Mouse (Mus musculus) small intestine, adult 2 months (tissue): Measurements from ENCODE around the gene Atg2b.

Experiments
- CTCF ChIP-seq: fragments of 200-500 bp; IDR thresholded peaks from 2 replicates; pipeline ENCODE4 v1.5.1; 2012; ENCODE audit warnings: low read depth, mild to moderate bottlenecking, control low read depth, inconsistent platforms, low read length, moderate library complexity, mixed read lengths; ENCODE audit not compliant: insufficient replicate concordance, insufficient read length; ENCODE audit errors: extremely low read depth
- POLR2A ChIP-seq: fragments of 200-500 bp; IDR thresholded peaks from 2 replicates; pipeline ENCODE4 v1.6.1; 2012; ENCODE audit warnings: low read depth, mild to moderate bottlenecking, control low read depth, inconsistent platforms, low read length, moderate library complexity

DNA sequence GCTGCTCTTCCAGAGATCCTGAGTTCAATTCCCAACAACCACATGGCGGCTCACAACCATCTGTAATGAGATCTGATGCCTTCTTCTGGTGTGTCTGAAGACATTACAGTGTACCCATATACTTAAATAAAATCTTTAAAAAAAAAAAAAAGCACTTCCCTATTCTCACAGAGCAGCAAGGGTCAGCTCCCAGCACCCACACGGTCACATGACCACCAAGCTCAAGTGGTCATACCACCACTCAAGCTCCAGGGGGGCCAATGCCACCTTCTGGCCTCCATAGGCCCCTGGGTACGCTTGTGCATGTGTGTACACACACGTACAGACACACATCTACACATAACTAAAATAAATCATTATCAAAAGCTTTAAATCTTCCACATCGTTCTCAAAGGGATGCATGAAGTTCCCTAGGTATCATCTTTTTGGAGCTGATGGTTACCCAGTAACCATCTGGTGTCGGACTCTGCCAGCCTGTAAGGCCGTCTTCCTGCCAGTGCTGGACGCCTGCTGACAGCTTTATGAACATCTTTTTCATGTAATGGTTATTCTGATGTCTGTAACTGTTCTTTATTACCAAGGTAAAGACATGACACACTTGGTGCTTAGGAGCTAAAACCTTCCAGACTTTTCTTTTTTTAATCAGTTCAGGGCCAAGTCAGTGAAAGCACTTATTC is 12.2 kb upstream of the Atg2b start:
- no peak for TF ChIP-seq CTCF
- TF ChIP-seq POLR2A = no peak
